Mouse (Mus musculus) heart, adult 2 months (tissue): ENCODE measurements at regions not wholly inside any gene's neighbourhood (a gene's known extent, or its start where the extent isn't known, plus 50 kb on each side); places are given as distances from the start of the nearest gene placed in this dataset.

Experiments
- CTCF ChIP-seq: fragments of 200-600 bp; IDR thresholded peaks from 2 replicates; pipeline ENCODE4 v1.8.1; 2022; ENCODE audit warnings: antibody characterized with exemption, mild to moderate bottlenecking, moderate library complexity
- POLR2A ChIP-seq: fragments of 200-500 bp; IDR thresholded peaks from 2 replicates; pipeline ENCODE4 v1.6.1; 2011; ENCODE audit warnings: mild to moderate bottlenecking, low read depth, low read length, control low read depth; ENCODE audit not compliant: insufficient read depth

- no peak for TF ChIP-seq CTCF
- no peak for TF ChIP-seq POLR2A
Measured at GRCm38 (mm10) chrX:12829165-12829564, 67.3 kb upstream of the Med14 start.
